Mouse (Mus musculus) olfactory bulb, adult 2 months (tissue): ENCODE measurements around the gene Psg20.

Experiments
- CTCF ChIP-seq: fragments of 200-500 bp; IDR thresholded peaks from 2 replicates; pipeline ENCODE4 v1.5.1; 2012; ENCODE audit warnings: low read depth, mild to moderate bottlenecking, low read length, moderate library complexity; ENCODE audit not compliant: insufficient read depth
- POLR2A ChIP-seq: fragments of 200-500 bp; IDR thresholded peaks from 2 replicates; pipeline ENCODE4 v1.6.1; 2012; ENCODE audit warnings: mild to moderate bottlenecking, low read depth, low read length, moderate library complexity; ENCODE audit not compliant: insufficient read depth

DNA sequence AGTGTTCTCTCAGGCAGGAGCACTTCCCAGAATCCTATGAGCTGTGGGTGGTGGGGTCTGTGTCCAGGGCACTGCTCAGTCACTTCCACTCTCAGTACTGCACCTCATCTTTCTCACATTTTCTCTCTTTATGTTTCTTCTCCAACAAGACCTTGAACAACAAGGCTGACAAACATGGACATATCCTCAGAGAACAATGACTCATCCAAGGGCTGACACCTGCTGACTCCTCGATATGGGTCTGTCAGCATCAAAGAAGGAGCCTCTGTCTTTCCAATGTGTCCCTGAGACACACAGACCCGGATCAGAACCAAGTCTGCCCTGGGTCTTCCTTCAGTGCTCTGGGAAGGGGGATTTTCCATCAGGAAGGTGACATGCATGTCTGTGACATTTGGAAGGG lies at the start of gene Psg20:
- TF ChIP-seq CTCF (no peak), POLR2A (no peak)
